Mouse (Mus musculus): ENCODE results near the gene Vmn2r63. TPM values are rescaled to one million over a fixed set of nuclear protein-coding genes. Genes with fewer than 3 reads are reported as not detected.

The Vmn2r63 gene
- polyA plus RNA-seq, 2 experiments: not detected

Small RNAs within 50 kb of the gene (microRNA-seq; reads per million reads assigned to microRNA genes)
- gene Gm23256: not detected

Other genes starting within 250 kb of the Vmn2r63 start
- 0.53 and 0.80 TPM in 2 replicates for gene Zfp975, start 241.1 kb downstream of the Vmn2r63 start, polyA plus RNA-seq (2012; rRNA removed)
- 1.1 and 2.1 TPM in 2 replicates for gene Zfp975, start 241.1 kb downstream of the Vmn2r63 start, polyA plus RNA-seq (2014; fragmentation: Nextera tagmentation; extraction: Ambion mirVana)
- gene Gm17067, start 206.8 kb downstream of the Vmn2r63 start, polyA plus RNA-seq (2012; rRNA removed): not detected in 2 replicates
- gene Gm17067, start 206.8 kb downstream of the Vmn2r63 start, polyA plus RNA-seq (2014; fragmentation: Nextera tagmentation; extraction: Ambion mirVana): not detected in 2 replicates
- not detected in 2 replicates for gene Vmn2r62, start 140.3 kb downstream of the Vmn2r63 start, polyA plus RNA-seq (2012; rRNA removed)
- gene Vmn2r62, start 140.3 kb downstream of the Vmn2r63 start, polyA plus RNA-seq (2014; fragmentation: Nextera tagmentation; extraction: Ambion mirVana): not detected in 2 replicates
- gene Gm2381, start 66.6 kb downstream of the Vmn2r63 start, polyA plus RNA-seq (2012; rRNA removed): not detected in 2 replicates
- not detected in 2 replicates for gene Gm2381, start 66.6 kb downstream of the Vmn2r63 start, polyA plus RNA-seq (2014; fragmentation: Nextera tagmentation; extraction: Ambion mirVana)
- gene Gm9268, start 84.9 kb upstream of the Vmn2r63 start, polyA plus RNA-seq (2012; rRNA removed): not detected in 2 replicates
- not detected in 2 replicates for gene Gm9268, start 84.9 kb upstream of the Vmn2r63 start, polyA plus RNA-seq (2014; fragmentation: Nextera tagmentation; extraction: Ambion mirVana)
- gene Zfp936, start 180.4 kb upstream of the Vmn2r63 start, polyA plus RNA-seq (2012; rRNA removed): not detected in 2 replicates
- gene Zfp936, start 180.4 kb upstream of the Vmn2r63 start, polyA plus RNA-seq (2014; fragmentation: Nextera tagmentation; extraction: Ambion mirVana): not detected in 2 replicates